Mouse (Mus musculus) adrenal gland, postnatal 25 days (tissue): ENCODE results near the gene Tbc1d25. TPM values are rescaled to one million over a fixed set of nuclear protein-coding genes. Genes with fewer than 3 reads are reported as not detected.

Experiments used
- total RNA-seq: library from RNA; stranded (reverse); gene quantifications from 2 replicates; pipeline ENCODE4 v1.2.3, GENCODE M21; 2021

Gene Tbc1d25
- total RNA-seq, 1 experiment from 2014 or later = 9.4 TPM

Other genes starting within 250 kb of the Tbc1d25 start
- gene Eras, start 247.6 kb downstream of the Tbc1d25 start, total RNA-seq = not detected in 2 replicates
- gene Hdac6, start 228.3 kb downstream of the Tbc1d25 start, total RNA-seq = 17.9 and 26.7 TPM in 2 replicates
- not detected in 2 replicates for gene Gata1, start 198.1 kb downstream of the Tbc1d25 start, total RNA-seq
- not detected in 2 replicates for gene Glod5, start 157.7 kb downstream of the Tbc1d25 start, total RNA-seq
- 14.7 and 17.7 TPM in 2 replicates for gene Suv39h1, start 101.4 kb downstream of the Tbc1d25 start, total RNA-seq
- gene Was, start 85.7 kb downstream of the Tbc1d25 start, total RNA-seq = 0.71 and 1.2 TPM in 2 replicates
- 71.8 and 74.9 TPM in 2 replicates for gene Wdr13, start 43.3 kb downstream of the Tbc1d25 start, total RNA-seq
- 78.5 and 115 TPM in 2 replicates for gene Rbm3, start 30.3 kb downstream of the Tbc1d25 start, total RNA-seq
- gene Ebp, start 17.3 kb upstream of the Tbc1d25 start, total RNA-seq = 98.4 and 113 TPM in 2 replicates
- 4.6 and 7.0 TPM in 2 replicates for gene Porcn, start 30.3 kb upstream of the Tbc1d25 start, total RNA-seq
- gene Ftsj1, start 76.2 kb upstream of the Tbc1d25 start, total RNA-seq = 20.7 and 27.3 TPM in 2 replicates
- gene Slc38a5, start 95.0 kb upstream of the Tbc1d25 start, total RNA-seq = not detected in 2 replicates
- not detected in 2 replicates for gene Ssxb10, start 151.2 kb upstream of the Tbc1d25 start, total RNA-seq
- not detected in 2 replicates for gene Ssxb9, start 190.8 kb upstream of the Tbc1d25 start, total RNA-seq
- not detected in 2 replicates for gene Ssxb1, start 237.1 kb upstream of the Tbc1d25 start, total RNA-seq